Mouse (Mus musculus) spleen, adult 2 months (tissue): ENCODE data around the gene Hdhd3.

Experiments
- CTCF ChIP-seq: fragments of 200-500 bp; IDR thresholded peaks from 2 replicates; pipeline ENCODE4 v1.5.1; 2011; ENCODE audit warnings: mild to moderate bottlenecking, inconsistent platforms; ENCODE audit not compliant: insufficient read depth, insufficient read length, insufficient replicate concordance; ENCODE audit errors: extremely low read depth
- POLR2A ChIP-seq: fragments of 200-500 bp; IDR thresholded peaks from 2 replicates; pipeline ENCODE4 v1.6.1; 2011; ENCODE audit warnings: low read depth, low read length, inconsistent platforms

- TF ChIP-seq POLR2A: no peak
- TF ChIP-seq CTCF: no peak
These were observed 44.2 kb downstream of the Hdhd3 start for GRCm38 (mm10) chr4:62459081-62459480.
